Mouse (Mus musculus): ENCODE data around the gene Lbhd2. TPM values are rescaled to one million over a fixed set of nuclear protein-coding genes. Genes with fewer than 3 reads are reported as not detected.
A peak's percentile ranks its signal among the peaks of the same experiment; 100 is the strongest.

The Lbhd2 gene
- polyA plus RNA-seq, 1 experiment from 2014 or later = 0.63 TPM

DNA sequence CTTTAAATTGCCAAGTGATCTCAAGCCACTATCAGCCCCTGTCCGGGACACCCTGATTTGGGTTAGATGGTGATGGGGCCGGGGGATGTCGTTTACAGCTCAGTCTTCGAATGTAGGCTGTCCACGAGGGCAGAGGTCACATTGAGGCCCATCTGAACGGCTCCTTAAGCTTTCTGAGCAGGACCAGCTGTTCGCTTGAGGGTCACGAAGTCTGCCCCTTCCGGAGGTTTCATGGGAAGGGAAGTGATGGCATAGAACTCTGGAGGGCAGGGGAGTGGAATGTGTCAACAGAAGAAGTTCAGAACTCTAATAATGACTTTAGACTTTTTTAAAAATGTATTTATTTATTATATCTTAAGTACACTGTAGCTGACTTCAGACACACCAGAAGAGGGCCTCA is 17.9 kb downstream of the Lbhd2 start:
- no peak for DNase-seq (ENCODE audit: low spot score)
- Histone ChIP-seq H3K9ac (ENCODE audit: low read length) (no peak overlapping the region), H3K4me2 (ENCODE audit: low read depth, severe bottlenecking) (no peak overlapping the region), H3K4me3 (ENCODE audit: low read depth, low read length) (no peak overlapping the region), H3K27me3 (ENCODE audit: control insufficient read depth, insufficient read depth, low read length) (peaks cover 69% of the 10 kb centered on the region), H3K36me3 (ENCODE audit: control insufficient read depth, insufficient read depth, low read length) (no peaks in the 10 kb centered on the region), H3K4me1 (ENCODE audit: control insufficient read depth, insufficient read depth, low read length) (peaks cover 21% of the 10 kb centered on the region), H3K9me3 (ENCODE audit: control insufficient read depth, low read length) (no peaks in the 10 kb centered on the region), H3K27ac (replicated peaks; ENCODE audit: low read depth, low read length) (no peak overlapping the region)
- ATAC-seq (ENCODE audit: insufficient number of reproducible peaks, low FRiP score, low TSS enrichment, low read depth) = no peak
- 12% methylated on average over 9 of the region's 9 CpGs for WGBS

GRCm38 (mm10) chr12:111425258-111425657 is 18.6 kb downstream of the Lbhd2 start:
- peaks cover 25% of the 10 kb centered on the region for H3K4me1 ChIP-seq (ENCODE audit: control insufficient read depth, insufficient read depth, low read length)
- peak; percentile 92 for DNase-seq (ENCODE audit: low spot score)
- no peaks in the 10 kb centered on the region for H3K9me3 ChIP-seq (ENCODE audit: control insufficient read depth, low read length)
- no peak overlapping the region for H3K27ac ChIP-seq (replicated peaks; ENCODE audit: low read depth, low read length)
- ATAC-seq (ENCODE audit: insufficient number of reproducible peaks, low FRiP score, low TSS enrichment, low read depth) = no peak
- 4% methylated on average over 15 of the region's 15 CpGs for WGBS
- no peak overlapping the region for H3K9ac ChIP-seq (ENCODE audit: low read length)
- H3K27me3 ChIP-seq (ENCODE audit: control insufficient read depth, insufficient read depth, low read length) = peaks cover 76% of the 10 kb centered on the region
- no peak overlapping the region for H3K4me3 ChIP-seq (ENCODE audit: low read depth, low read length)
- H3K4me2 ChIP-seq (ENCODE audit: low read depth, severe bottlenecking) = no peak overlapping the region
- H3K36me3 ChIP-seq (ENCODE audit: control insufficient read depth, insufficient read depth, low read length) = no peaks in the 10 kb centered on the region

- no peak overlapping the region for H3K4me2 ChIP-seq (ENCODE audit: low read depth, severe bottlenecking)
- H3K4me1 ChIP-seq (ENCODE audit: control insufficient read depth, insufficient read depth, low read length) = peaks cover 29% of the 10 kb centered on the region
- peaks cover 83% of the 10 kb centered on the region for H3K27me3 ChIP-seq (ENCODE audit: control insufficient read depth, insufficient read depth, low read length)
- H3K9ac ChIP-seq (ENCODE audit: low read length) = no peak overlapping the region
- WGBS = 17% methylated on average over 29 of the region's 29 CpGs
- no peak overlapping the region for H3K27ac ChIP-seq (replicated peaks; ENCODE audit: low read depth, low read length)
- ATAC-seq (ENCODE audit: insufficient number of reproducible peaks, low FRiP score, low TSS enrichment, low read depth) (no peak), DNase-seq (ENCODE audit: low spot score) (peak; percentile 98)
- no peak overlapping the region for H3K4me3 ChIP-seq (ENCODE audit: low read depth, low read length)
- H3K36me3 ChIP-seq (ENCODE audit: control insufficient read depth, insufficient read depth, low read length) = no peaks in the 10 kb centered on the region
- no peaks in the 10 kb centered on the region for H3K9me3 ChIP-seq (ENCODE audit: control insufficient read depth, low read length)
Measured at GRCm38 (mm10) chr12:111425789-111426460, 19.3 kb downstream of the Lbhd2 start.

- DNase-seq (ENCODE audit: low spot score) = no peak
- no peak overlapping the region for H3K9ac ChIP-seq (ENCODE audit: low read length)
- H3K27ac ChIP-seq (replicated peaks; ENCODE audit: low read depth, low read length) = no peak overlapping the region
- no peak overlapping the region for H3K4me2 ChIP-seq (ENCODE audit: low read depth, severe bottlenecking)
- no peak overlapping the region for H3K4me3 ChIP-seq (ENCODE audit: low read depth, low read length)
- peaks cover 81% of the 10 kb centered on the region for H3K27me3 ChIP-seq (ENCODE audit: control insufficient read depth, insufficient read depth, low read length)
- peaks cover 29% of the 10 kb centered on the region for H3K4me1 ChIP-seq (ENCODE audit: control insufficient read depth, insufficient read depth, low read length)
- WGBS = 43% methylated on average over 12 of the region's 12 CpGs
- ATAC-seq (ENCODE audit: insufficient number of reproducible peaks, low FRiP score, low TSS enrichment, low read depth) = no peak
- H3K36me3 ChIP-seq (ENCODE audit: control insufficient read depth, insufficient read depth, low read length) = no peaks in the 10 kb centered on the region
- H3K9me3 ChIP-seq (ENCODE audit: control insufficient read depth, low read length) = no peaks in the 10 kb centered on the region
Measured at GRCm38 (mm10) chr12:111427438-111428113, 21.0 kb downstream of the Lbhd2 start.

- no peak for ATAC-seq (ENCODE audit: insufficient number of reproducible peaks, low FRiP score, low TSS enrichment, low read depth)
- peaks cover 73% of the 10 kb centered on the region for H3K27me3 ChIP-seq (ENCODE audit: control insufficient read depth, insufficient read depth, low read length)
- DNase-seq (ENCODE audit: low spot score) = no peak
- peaks cover 27% of the 10 kb centered on the region for H3K4me1 ChIP-seq (ENCODE audit: control insufficient read depth, insufficient read depth, low read length)
- H3K4me2 ChIP-seq (ENCODE audit: low read depth, severe bottlenecking) = no peak overlapping the region; the same call in 1 of the 2 replicates
- WGBS = 27% methylated on average over 8 of the region's 8 CpGs
- no peak overlapping the region for H3K27ac ChIP-seq (replicated peaks; ENCODE audit: low read depth, low read length)
- H3K9me3 ChIP-seq (ENCODE audit: control insufficient read depth, low read length) = no peaks in the 10 kb centered on the region
- H3K4me3 ChIP-seq (ENCODE audit: low read depth, low read length) = no peak overlapping the region
- no peaks in the 10 kb centered on the region for H3K36me3 ChIP-seq (ENCODE audit: control insufficient read depth, insufficient read depth, low read length)
- H3K9ac ChIP-seq (ENCODE audit: low read length) = no peak overlapping the region
Measured at GRCm38 (mm10) chr12:111428364-111428763, 21.8 kb downstream of the Lbhd2 start.

GRCm38 (mm10) chr12:111428961-111429911 is 22.6 kb downstream of the Lbhd2 start:
- no peak for ATAC-seq (ENCODE audit: insufficient number of reproducible peaks, low FRiP score, low TSS enrichment, low read depth)

DNA sequence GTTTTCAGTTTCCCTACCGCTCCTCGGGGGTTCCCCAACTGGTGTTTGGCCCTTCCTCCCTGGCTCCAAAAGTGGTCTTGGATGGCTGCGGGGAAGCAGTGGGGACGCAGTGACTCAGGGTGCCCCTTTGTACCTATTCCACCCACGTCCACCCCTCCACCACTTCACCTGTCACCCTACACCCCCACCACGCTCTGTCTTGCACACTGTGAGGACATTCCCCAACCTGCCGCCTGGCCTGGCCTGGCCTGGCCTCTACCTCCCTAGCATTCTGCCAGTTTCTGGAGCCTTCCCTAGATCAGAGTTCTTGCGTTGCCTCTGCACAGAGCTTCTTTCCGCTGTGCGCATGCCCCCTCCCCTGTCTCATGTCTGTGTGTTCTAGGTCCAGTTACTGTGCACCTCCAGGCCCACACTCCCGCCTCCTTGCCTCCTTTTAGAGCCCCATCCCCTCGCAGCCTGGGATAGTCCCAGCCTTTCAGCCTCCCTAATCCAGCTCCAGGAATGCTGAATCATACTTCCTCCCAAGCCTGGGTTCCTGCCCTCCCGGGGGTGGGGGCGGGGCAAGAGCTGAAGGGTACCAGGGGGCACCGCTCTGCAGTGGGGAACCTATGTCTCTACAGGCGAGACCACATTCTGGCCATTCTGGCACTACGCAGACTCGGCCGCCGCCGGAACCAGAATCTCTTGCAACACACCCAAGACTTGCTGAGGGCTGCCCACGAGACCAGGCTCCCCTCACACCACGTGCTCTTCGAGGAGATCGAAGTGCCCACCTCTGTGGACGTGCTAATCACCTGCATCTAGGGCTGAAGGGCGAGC is 23.6 kb downstream of the Lbhd2 start:
- Histone ChIP-seq H3K36me3 (ENCODE audit: control insufficient read depth, insufficient read depth, low read length) (no peaks in the 10 kb centered on the region), H3K4me2 (ENCODE audit: low read depth, severe bottlenecking) (peak overlapping the region; percentile 57), H3K9ac (ENCODE audit: low read length) (no peak overlapping the region; the same call in 1 of the 2 replicates), H3K27me3 (ENCODE audit: control insufficient read depth, insufficient read depth, low read length) (peaks cover 57% of the 10 kb centered on the region), H3K27ac (replicated peaks; ENCODE audit: low read depth, low read length) (no peak overlapping the region), H3K4me1 (ENCODE audit: control insufficient read depth, insufficient read depth, low read length) (peaks cover 18% of the 10 kb centered on the region), H3K4me3 (ENCODE audit: low read depth, low read length) (no peak overlapping the region), H3K9me3 (ENCODE audit: control insufficient read depth, low read length) (no peaks in the 10 kb centered on the region)
- ATAC-seq (ENCODE audit: insufficient number of reproducible peaks, low FRiP score, low TSS enrichment, low read depth) = no peak
- WGBS = 8% methylated on average over 27 of the region's 27 CpGs
- DNase-seq (ENCODE audit: low spot score) = peak; percentile 39

More at GRCm38 (mm10) chr12:111428961-111429911, 22.6 kb downstream of the Lbhd2 start:
- WGBS = under 1% methylated on average over 40 of the region's 40 CpGs
- Histone ChIP-seq H3K9me3 (ENCODE audit: control insufficient read depth, low read length) (no peaks in the 10 kb centered on the region), H3K4me2 (ENCODE audit: low read depth, severe bottlenecking) (peak overlapping the region; percentile 57), H3K36me3 (ENCODE audit: control insufficient read depth, insufficient read depth, low read length) (no peaks in the 10 kb centered on the region), H3K27me3 (ENCODE audit: control insufficient read depth, insufficient read depth, low read length) (peaks cover 64% of the 10 kb centered on the region), H3K4me1 (ENCODE audit: control insufficient read depth, insufficient read depth, low read length) (peaks cover 20% of the 10 kb centered on the region), H3K4me3 (ENCODE audit: low read depth, low read length) (peak overlapping the region; percentile 30), H3K27ac (replicated peaks; ENCODE audit: low read depth, low read length) (no peak overlapping the region), H3K9ac (ENCODE audit: low read length) (peak overlapping the region; percentile 50)
- peak; percentile 76 for DNase-seq (ENCODE audit: low spot score)

All from limb, embryonic 11.5 days (tissue).